Mouse (Mus musculus): ENCODE measurements at regions not wholly inside any gene's neighbourhood (a gene's known extent, or its start where the extent isn't known, plus 50 kb on each side); places are given as distances from the start of the nearest gene placed in this dataset.

- Histone ChIP-seq H3K9ac (no peak overlapping the region), H3K27ac (no peak overlapping the region), H3K4me3 (replicated peaks) (no peak overlapping the region), H3K27me3 (no peaks in the 10 kb centered on the region), H3K4me1 (no peaks in the 10 kb centered on the region), H3K4me2 (no peak overlapping the region), H3K9me3 (replicated peaks) (no peaks in the 10 kb centered on the region), H3K36me3 (no peaks in the 10 kb centered on the region)
- ATAC-seq (replicated peaks; ENCODE audit: low FRiP score), result no peak
- WGBS, result 89% methylated on average over 4 of the region's 4 CpGs
Measured at GRCm38 (mm10) chr13:47712507-47712906, 548.5 kb upstream of the Id4 start.

- Histone ChIP-seq H3K4me3 (replicated peaks) (no peak overlapping the region), H3K9ac (no peak overlapping the region), H3K27ac (no peak overlapping the region), H3K36me3 (no peaks in the 10 kb centered on the region), H3K4me1 (no peaks in the 10 kb centered on the region), H3K4me2 (no peak overlapping the region), H3K9me3 (replicated peaks) (no peaks in the 10 kb centered on the region), H3K27me3 (no peaks in the 10 kb centered on the region)
- ATAC-seq (replicated peaks; ENCODE audit: low FRiP score), result no peak
- 65% methylated on average over 4 of the region's 4 CpGs for WGBS
Measured at GRCm38 (mm10) chr13:47716265-47716664, 544.8 kb upstream of the Id4 start.

- ATAC-seq (replicated peaks; ENCODE audit: low FRiP score), result no peak
- Histone ChIP-seq H3K4me1 (no peaks in the 10 kb centered on the region), H3K9me3 (replicated peaks) (no peaks in the 10 kb centered on the region), H3K27me3 (no peaks in the 10 kb centered on the region), H3K36me3 (no peaks in the 10 kb centered on the region), H3K4me3 (replicated peaks) (no peak overlapping the region), H3K4me2 (no peak overlapping the region), H3K27ac (no peak overlapping the region), H3K9ac (no peak overlapping the region)
- WGBS, result 94% methylated on average over 2 of the region's 2 CpGs
Measured at GRCm38 (mm10) chr13:47720645-47721044, 540.4 kb upstream of the Id4 start.

GRCm38 (mm10) chr13:47734415-47734814, 526.6 kb upstream of the Id4 start:
- Histone ChIP-seq H3K36me3 (no peaks in the 10 kb centered on the region), H3K4me2 (no peak overlapping the region), H3K27me3 (no peaks in the 10 kb centered on the region), H3K4me1 (no peaks in the 10 kb centered on the region), H3K9ac (no peak overlapping the region), H3K4me3 (replicated peaks) (no peak overlapping the region), H3K9me3 (replicated peaks) (no peaks in the 10 kb centered on the region), H3K27ac (no peak overlapping the region)
- WGBS, result 70% methylated on average over 1 of the region's 1 CpGs
- ATAC-seq (replicated peaks; ENCODE audit: low FRiP score), result no peak

- Histone ChIP-seq H3K36me3 (no peaks in the 10 kb centered on the region), H3K27me3 (no peaks in the 10 kb centered on the region), H3K9ac (no peak overlapping the region), H3K4me2 (no peak overlapping the region), H3K9me3 (replicated peaks) (no peaks in the 10 kb centered on the region), H3K4me1 (no peaks in the 10 kb centered on the region), H3K4me3 (replicated peaks) (no peak overlapping the region), H3K27ac (no peak overlapping the region)
- WGBS, result 81% methylated on average over 8 of the region's 8 CpGs
- no peak for ATAC-seq (replicated peaks; ENCODE audit: low FRiP score)
Measured at GRCm38 (mm10) chr13:47735426-47736063, 525.5 kb upstream of the Id4 start.

GRCm38 (mm10) chr13:47748906-47749305, 512.1 kb upstream of the Id4 start:
- no peak overlapping the region for H3K27ac ChIP-seq
- ATAC-seq (replicated peaks; ENCODE audit: low FRiP score), result no peak
- no peak overlapping the region for H3K4me3 ChIP-seq (replicated peaks)
- H3K4me1 ChIP-seq, result no peaks in the 10 kb centered on the region
- H3K36me3 ChIP-seq, result no peaks in the 10 kb centered on the region
- H3K4me2 ChIP-seq, result no peak overlapping the region
- no peaks in the 10 kb centered on the region for H3K9me3 ChIP-seq (replicated peaks)
- no peak overlapping the region for H3K9ac ChIP-seq
- no peaks in the 10 kb centered on the region for H3K27me3 ChIP-seq

- 54% methylated on average over 2 of the region's 2 CpGs for WGBS
- Histone ChIP-seq H3K9me3 (replicated peaks) (no peaks in the 10 kb centered on the region), H3K4me1 (no peaks in the 10 kb centered on the region), H3K9ac (no peak overlapping the region), H3K36me3 (no peaks in the 10 kb centered on the region), H3K4me3 (replicated peaks) (no peak overlapping the region), H3K27ac (no peak overlapping the region), H3K27me3 (no peaks in the 10 kb centered on the region), H3K4me2 (no peak overlapping the region)
- no peak for ATAC-seq (replicated peaks; ENCODE audit: low FRiP score)
Measured at GRCm38 (mm10) chr13:47751033-47751432, 510.0 kb upstream of the Id4 start.

GRCm38 (mm10) chr13:47764802-47765597, 496.0 kb upstream of the Id4 start:
- peak; percentile 79 for ATAC-seq (replicated peaks; ENCODE audit: low FRiP score)
- Histone ChIP-seq H3K9ac (no peak overlapping the region), H3K4me2 (peak overlapping the region; percentile 39), H3K4me3 (replicated peaks) (no peak overlapping the region), H3K9me3 (replicated peaks) (no peaks in the 10 kb centered on the region), H3K4me1 (peaks cover 14% of the 10 kb centered on the region), H3K27me3 (no peaks in the 10 kb centered on the region), H3K36me3 (no peaks in the 10 kb centered on the region), H3K27ac (peak overlapping the region; percentile 48)
- 28% methylated on average over 16 of the region's 16 CpGs for whole genome bisulfite sequencing

GRCm38 (mm10) chr13:47768963-47769527, 492.0 kb upstream of the Id4 start:
- Histone ChIP-seq H3K4me3 (replicated peaks) (no peak overlapping the region), H3K9ac (no peak overlapping the region), H3K36me3 (no peaks in the 10 kb centered on the region), H3K9me3 (replicated peaks) (no peaks in the 10 kb centered on the region), H3K27me3 (no peaks in the 10 kb centered on the region), H3K4me2 (no peak overlapping the region), H3K27ac (no peak overlapping the region), H3K4me1 (peaks cover 14% of the 10 kb centered on the region)
- no peak for ATAC-seq (replicated peaks; ENCODE audit: low FRiP score)
- 80% methylated on average over 9 of the region's 9 CpGs for WGBS

- no peaks in the 10 kb centered on the region for H3K27me3 ChIP-seq
- no peaks in the 10 kb centered on the region for H3K36me3 ChIP-seq
- H3K4me2 ChIP-seq, result 0 out of 2 replicates have a peak overlapping the region, but pooled peaks have one; percentile 8
- H3K4me1 ChIP-seq, result peaks cover 9% of the 10 kb centered on the region; the same call in 1 of the 2 replicates
- no peak overlapping the region for H3K9ac ChIP-seq
- 57% methylated on average over 15 of the region's 15 CpGs for WGBS
- H3K4me3 ChIP-seq (replicated peaks), result no peak overlapping the region
- no peaks in the 10 kb centered on the region for H3K9me3 ChIP-seq (replicated peaks)
- peak overlapping the region; percentile 59 for H3K27ac ChIP-seq
- no peak for ATAC-seq (replicated peaks; ENCODE audit: low FRiP score)
Measured at GRCm38 (mm10) chr13:47777206-47778099, 483.6 kb upstream of the Id4 start.

GRCm38 (mm10) chr13:47778218-47779009, 482.6 kb upstream of the Id4 start:
- H3K36me3 ChIP-seq, result no peaks in the 10 kb centered on the region
- no peaks in the 10 kb centered on the region for H3K27me3 ChIP-seq
- no peak overlapping the region for H3K9ac ChIP-seq
- H3K4me2 ChIP-seq, result 0 out of 2 replicates have a peak overlapping the region, but pooled peaks have one; percentile 12
- no peak overlapping the region for H3K27ac ChIP-seq
- no peak overlapping the region for H3K4me3 ChIP-seq (replicated peaks)
- ATAC-seq (replicated peaks; ENCODE audit: low FRiP score), result no peak
- no peaks in the 10 kb centered on the region for H3K9me3 ChIP-seq (replicated peaks)
- WGBS, result 36% methylated on average over 10 of the region's 14 CpGs
- peaks cover 9% of the 10 kb centered on the region; the same call in 1 of the 2 replicates for H3K4me1 ChIP-seq
